Mouse (Mus musculus) C2C12 (cell line): ENCODE measurements at regions not wholly inside any gene's neighbourhood (a gene's known extent, or its start where the extent isn't known, plus 50 kb on each side); places are given as distances from the start of the nearest gene placed in this dataset.

Experiments
- H3K27me3 ChIP-seq: one replicate; pipeline ENCODE4 v1.6.1; 2011; ENCODE audit not compliant: control insufficient read depth, insufficient read depth, insufficient read length
- H3K36me3 ChIP-seq: one replicate; pipeline ENCODE4 v1.6.1; 2011; ENCODE audit not compliant: control insufficient read depth, insufficient read depth
- H3K4me3 ChIP-seq: one replicate; pipeline ENCODE4 v1.5.1; 2011; ENCODE audit warnings: mild to moderate bottlenecking, control low read depth; ENCODE audit not compliant: poor library complexity, insufficient read depth, severe bottlenecking
- H3K79me2 ChIP-seq: one replicate; pipeline ENCODE4 v1.6.1; 2011; ENCODE audit not compliant: control insufficient read depth, insufficient read depth
- H3K79me3 ChIP-seq: one replicate; pipeline ENCODE4 v1.6.1; 2011; ENCODE audit warnings: low read depth, control low read depth
- H3ac ChIP-seq: one replicate; pipeline ENCODE3; 2011; ENCODE audit warnings: low read depth; ENCODE audit not compliant: control insufficient read depth, insufficient read length
- CEBPB ChIP-seq: IDR thresholded peaks from one replicate; pipeline ENCODE4 v1.6.1; 2011; ENCODE audit warnings: low read depth, mild to moderate bottlenecking, control low read depth, moderate library complexity
- CTCF ChIP-seq: IDR thresholded peaks from one replicate; pipeline ENCODE4 v1.5.1; 2011; ENCODE audit not compliant: control insufficient read depth, insufficient read depth, insufficient read length
- FOSL1 ChIP-seq: IDR thresholded peaks from one replicate; pipeline ENCODE4 v1.8.0; 2011; ENCODE audit warnings: mild to moderate bottlenecking, low read length; ENCODE audit not compliant: poor library complexity, insufficient read depth, severe bottlenecking
- MAX ChIP-seq: IDR thresholded peaks from one replicate; pipeline ENCODE4 v1.6.1; 2011; ENCODE audit warnings: mild to moderate bottlenecking, control low read depth
- MYOD1 ChIP-seq: IDR thresholded peaks from one replicate; pipeline ENCODE4 v1.6.1; 2011; ENCODE audit warnings: low read depth; ENCODE audit not compliant: control insufficient read depth, insufficient read length
- MYOG ChIP-seq: IDR thresholded peaks from one replicate; pipeline ENCODE4 v1.6.1; 2011; ENCODE audit not compliant: control insufficient read depth, insufficient read length; ENCODE audit errors: extremely low read depth
- USF1 ChIP-seq: IDR thresholded peaks from one replicate; pipeline ENCODE4 v1.6.1; 2011; ENCODE audit warnings: low read depth, mild to moderate bottlenecking, control low read depth, moderate library complexity

DNA sequence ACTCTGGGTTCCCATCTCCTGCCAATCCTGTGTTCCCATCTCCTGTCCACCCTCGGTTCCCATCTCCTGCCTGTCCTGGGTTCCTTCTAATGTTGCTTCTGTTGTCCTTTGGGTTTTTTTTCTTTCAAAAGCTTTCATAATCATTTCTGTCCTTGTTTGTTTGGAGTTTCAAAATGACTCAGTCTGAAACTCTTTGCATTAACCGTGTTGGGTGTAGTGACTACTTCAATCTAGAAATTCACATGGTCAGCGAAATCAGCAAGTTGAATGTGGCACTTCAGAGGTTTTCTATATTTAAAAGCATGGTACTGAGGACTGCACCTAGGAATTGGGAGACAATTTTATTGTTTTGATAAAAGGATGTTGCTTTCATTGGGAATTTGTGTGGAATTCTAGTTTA lies 280.7 kb downstream of the Gm5447 start:
- TF ChIP-seq MAX: no peak
- TF ChIP-seq FOSL1: no peak
- no peak for TF ChIP-seq CTCF
- no peak for TF ChIP-seq MYOG
- TF ChIP-seq USF1: no peak
- no peak for TF ChIP-seq CEBPB
- TF ChIP-seq MYOD1: no peak
- H3ac ChIP-seq: no peak overlapping the region
- H3K79me2 ChIP-seq: no peaks in the 10 kb centered on the region
- no peaks in the 10 kb centered on the region for H3K36me3 ChIP-seq
- H3K4me3 ChIP-seq: no peak overlapping the region
- H3K79me3 ChIP-seq: no peaks in the 10 kb centered on the region
- H3K27me3 ChIP-seq: no peaks in the 10 kb centered on the region

DNA sequence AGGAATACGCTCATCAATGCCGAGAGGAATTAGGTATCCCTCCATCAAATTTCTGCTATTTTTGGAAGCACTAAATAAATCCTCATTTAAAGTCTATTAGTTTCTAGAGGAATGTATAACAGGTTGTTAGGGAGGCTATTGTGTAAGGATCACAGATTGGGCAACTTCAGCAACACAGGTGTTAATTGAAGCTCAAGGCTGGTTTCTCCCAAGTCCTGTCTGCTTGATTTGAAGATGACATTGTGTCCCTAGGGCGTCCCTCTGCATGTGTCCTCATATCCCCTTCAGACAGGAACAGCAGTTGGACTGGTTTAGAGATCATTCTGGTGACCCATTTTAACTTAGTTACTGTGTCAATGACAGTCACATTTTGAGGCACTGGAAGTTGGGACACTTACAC lies 281.5 kb downstream of the Gm5447 start:
- Histone ChIP-seq H3K79me2 (no peaks in the 10 kb centered on the region), H3K27me3 (no peaks in the 10 kb centered on the region), H3K79me3 (no peaks in the 10 kb centered on the region), H3K36me3 (no peaks in the 10 kb centered on the region), H3ac (no peak overlapping the region), H3K4me3 (no peak overlapping the region)
- TF ChIP-seq FOSL1: no peak
- no peak for TF ChIP-seq MYOG
- TF ChIP-seq USF1: no peak

DNA sequence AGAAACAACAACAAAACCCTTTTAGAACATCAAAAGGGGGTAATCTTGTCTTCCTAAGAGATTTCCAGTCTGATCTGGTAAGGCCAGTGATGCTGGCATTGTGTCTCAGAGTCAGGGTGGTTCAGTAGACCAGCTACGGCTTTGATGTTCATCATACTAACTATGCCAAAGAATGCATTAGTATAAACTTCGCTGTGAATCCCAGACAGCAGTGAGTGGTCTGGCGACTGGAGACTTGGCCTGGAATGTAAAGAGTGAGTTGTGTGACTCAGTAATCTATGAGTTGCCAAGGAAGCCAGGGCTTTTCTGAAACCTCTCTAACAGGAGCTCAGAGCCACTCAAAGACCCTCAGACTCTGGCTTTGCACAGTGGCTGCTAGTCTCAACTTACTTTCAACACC lies 288.1 kb upstream of the Foxq1 start:
- Histone ChIP-seq H3K4me3 (no peak overlapping the region), H3ac (no peak overlapping the region), H3K36me3 (no peaks in the 10 kb centered on the region), H3K79me2 (no peaks in the 10 kb centered on the region), H3K27me3 (no peaks in the 10 kb centered on the region), H3K79me3 (no peaks in the 10 kb centered on the region)
- TF ChIP-seq CEBPB: no peak
- no peak for TF ChIP-seq MAX
- no peak for TF ChIP-seq FOSL1
- TF ChIP-seq MYOG: no peak
- no peak for TF ChIP-seq CTCF
- no peak for TF ChIP-seq MYOD1
- no peak for TF ChIP-seq USF1

DNA sequence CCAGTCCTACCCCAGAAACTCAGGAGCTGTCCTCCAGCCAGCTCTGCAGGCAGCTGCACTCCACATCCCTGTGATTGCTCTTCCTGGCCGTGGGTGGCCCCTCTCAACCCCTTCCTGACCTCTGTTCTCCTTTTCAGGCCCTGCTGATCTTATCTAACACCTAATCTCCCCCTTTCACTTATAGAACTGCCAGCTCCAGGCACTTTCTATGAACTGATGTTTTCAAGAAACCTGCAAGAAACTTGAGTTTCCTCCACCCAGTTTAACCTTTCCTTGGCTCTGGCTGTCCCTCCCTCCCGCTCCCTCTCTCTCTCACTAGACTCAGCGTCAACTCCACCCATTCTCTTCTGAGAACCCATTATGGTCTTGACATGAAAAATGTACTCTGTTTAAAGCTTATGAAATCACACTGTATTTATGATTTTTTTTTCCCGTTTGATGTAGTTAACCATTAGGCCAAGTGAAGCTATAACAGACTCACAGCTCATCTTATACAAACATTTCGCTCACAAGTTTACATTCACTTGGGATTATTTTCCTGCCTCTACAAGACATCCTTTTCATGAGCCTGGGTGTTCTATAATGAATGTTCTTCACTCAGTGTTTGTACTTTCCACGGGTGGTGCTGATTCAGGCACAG lies 279.8 kb upstream of the Foxq1 start:
- Histone ChIP-seq H3K79me3 (no peaks in the 10 kb centered on the region), H3K79me2 (no peaks in the 10 kb centered on the region), H3K36me3 (no peaks in the 10 kb centered on the region), H3K4me3 (no peak overlapping the region), H3ac (no peak overlapping the region), H3K27me3 (no peaks in the 10 kb centered on the region)
- no peak for TF ChIP-seq CTCF
- TF ChIP-seq FOSL1: no peak
- no peak for TF ChIP-seq USF1
- no peak for TF ChIP-seq CEBPB
- no peak for TF ChIP-seq MYOG
- no peak for TF ChIP-seq MAX
- no peak for TF ChIP-seq MYOD1

DNA sequence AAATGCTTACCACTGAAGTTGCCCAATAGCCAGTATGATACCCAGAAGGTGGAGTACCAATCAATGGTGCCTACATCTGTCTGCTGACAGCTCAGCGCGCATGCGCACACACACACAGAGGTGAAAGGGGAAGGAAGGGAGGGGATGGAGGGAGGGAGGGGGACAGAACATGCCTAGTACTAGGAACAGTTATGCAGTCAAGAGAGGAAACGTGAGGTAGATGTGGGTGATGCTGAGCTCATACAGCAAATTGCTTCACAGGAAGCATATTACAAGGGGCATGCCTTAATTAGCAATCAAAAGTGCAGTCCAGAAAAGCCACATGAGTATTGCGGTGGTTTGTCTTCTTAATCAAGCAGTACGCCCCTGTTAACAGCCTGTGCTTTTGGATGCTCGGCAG lies 265.3 kb upstream of the Foxq1 start:
- Histone ChIP-seq H3K4me3 (no peak overlapping the region), H3K27me3 (no peaks in the 10 kb centered on the region), H3K79me2 (no peaks in the 10 kb centered on the region), H3K79me3 (no peaks in the 10 kb centered on the region), H3K36me3 (no peaks in the 10 kb centered on the region), H3ac (no peak overlapping the region)
- no peak for TF ChIP-seq FOSL1
- TF ChIP-seq MAX: no peak

DNA sequence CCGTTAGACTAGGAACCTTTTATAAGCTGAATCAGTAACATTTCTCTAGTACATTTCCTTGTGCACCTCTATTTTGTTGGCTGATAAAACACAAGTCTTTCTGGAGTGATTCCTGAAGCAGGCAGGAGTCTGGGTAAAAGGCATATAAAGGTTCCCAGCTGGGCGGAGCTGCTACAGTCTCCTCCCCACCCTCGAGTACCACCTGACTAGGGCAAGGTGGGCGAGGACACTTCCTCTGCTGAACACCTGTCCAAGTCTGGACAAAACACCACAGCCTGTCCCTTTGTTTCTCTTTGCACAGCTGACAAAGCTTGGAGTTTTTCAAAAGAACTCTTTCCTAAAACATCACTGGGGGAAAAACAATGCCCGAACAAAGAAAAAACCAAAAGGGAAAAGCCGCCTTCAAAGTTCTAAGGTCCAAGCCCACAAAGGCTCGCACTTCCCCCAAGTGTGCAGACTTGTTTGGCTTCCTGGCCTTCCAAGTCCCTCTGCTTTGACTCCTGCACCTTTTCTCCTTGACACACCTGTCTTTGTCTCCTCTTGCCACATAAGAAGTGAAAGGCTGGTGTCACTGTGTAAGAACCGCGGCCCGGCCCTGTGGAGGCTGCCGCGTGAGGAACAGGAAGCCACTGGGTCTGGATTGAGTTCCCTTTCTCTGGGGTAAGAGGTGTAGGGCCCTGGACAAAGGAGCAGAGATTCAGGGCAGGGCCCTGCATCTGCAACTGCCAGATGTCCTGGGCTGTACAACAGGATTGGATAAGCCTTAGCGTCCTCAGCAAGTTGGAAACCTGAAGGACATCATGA lies 263.1 kb upstream of the Foxq1 start:
- Histone ChIP-seq H3K79me2 (no peaks in the 10 kb centered on the region), H3K79me3 (no peaks in the 10 kb centered on the region), H3ac (no peak overlapping the region), H3K27me3 (no peaks in the 10 kb centered on the region), H3K36me3 (no peaks in the 10 kb centered on the region), H3K4me3 (no peak overlapping the region)
- TF ChIP-seq MYOG (no peak), CEBPB (no peak), MAX (no peak), FOSL1 (no peak), MYOD1 (no peak), CTCF (no peak), USF1 (no peak)
